Mouse (Mus musculus): Measurements from ENCODE around the gene Klrg2. TPM values are rescaled to one million over a fixed set of nuclear protein-coding genes. Genes with fewer than 3 reads are reported as not detected.

Klrg2 gene
- polyA plus RNA-seq, 1 experiment from 2014 or later: 0.09 TPM

- Histone ChIP-seq H3K27ac (ENCODE audit: low read length) (no peak overlapping the region), H3K4me3 (ENCODE audit: low read length) (peak overlapping the region; percentile 62), H3K9me3 (ENCODE audit: control insufficient read depth, low read length) (no peaks in the 10 kb centered on the region), H3K4me1 (replicated peaks; ENCODE audit: control insufficient read depth, insufficient read depth, low read length) (peaks cover 15% of the 10 kb centered on the region), H3K9ac (ENCODE audit: low read length) (peak overlapping the region; percentile 63), H3K36me3 (ENCODE audit: control insufficient read depth, insufficient read depth, low read length) (no peaks in the 10 kb centered on the region), H3K4me2 (ENCODE audit: low read depth, low read length) (peak overlapping the region; percentile 100), H3K27me3 (ENCODE audit: control insufficient read depth, insufficient read depth, low read depth, low read length) (peaks cover 68% of the 10 kb centered on the region)
- ATAC-seq (ENCODE audit: low read depth): peak; percentile 80
- WGBS: 1% methylated on average over 72 of the region's 72 CpGs
Observed at GRCm38 (mm10) chr6:38635941-38636851, 846 bp downstream of the Klrg2 start.

- Histone ChIP-seq H3K9ac (ENCODE audit: low read length) (no peak overlapping the region), H3K9me3 (ENCODE audit: control insufficient read depth, low read length) (no peaks in the 10 kb centered on the region), H3K4me1 (replicated peaks; ENCODE audit: control insufficient read depth, insufficient read depth, low read length) (peaks cover 15% of the 10 kb centered on the region), H3K27me3 (ENCODE audit: control insufficient read depth, insufficient read depth, low read depth, low read length) (peaks cover 50% of the 10 kb centered on the region), H3K4me2 (ENCODE audit: low read depth, low read length) (no peak overlapping the region), H3K36me3 (ENCODE audit: control insufficient read depth, insufficient read depth, low read length) (no peaks in the 10 kb centered on the region), H3K4me3 (ENCODE audit: low read length) (no peak overlapping the region), H3K27ac (ENCODE audit: low read length) (no peak overlapping the region)
- WGBS: 79% methylated on average over 8 of the region's 8 CpGs
- no peak for ATAC-seq (ENCODE audit: low read depth)
Observed at GRCm38 (mm10) chr6:38634461-38634860, 2.6 kb downstream of the Klrg2 start.

GRCm38 (mm10) chr6:38632826-38633225 is 4.2 kb downstream of the Klrg2 start:
- 95% methylated on average over 2 of the region's 2 CpGs for WGBS

GRCm38 (mm10) chr6:38629556-38629955 is 7.5 kb downstream of the Klrg2 start:
- ATAC-seq (ENCODE audit: low read depth): no peak
- H3K4me3 ChIP-seq (ENCODE audit: low read length): no peak overlapping the region
- no peaks in the 10 kb centered on the region for H3K36me3 ChIP-seq (ENCODE audit: control insufficient read depth, insufficient read depth, low read length)
- H3K27me3 ChIP-seq (ENCODE audit: control insufficient read depth, insufficient read depth, low read depth, low read length): peaks cover 8% of the 10 kb centered on the region
- H3K9ac ChIP-seq (ENCODE audit: low read length): no peak overlapping the region
- no peaks in the 10 kb centered on the region for H3K9me3 ChIP-seq (ENCODE audit: control insufficient read depth, low read length)
- H3K27ac ChIP-seq (ENCODE audit: low read length): no peak overlapping the region
- H3K4me1 ChIP-seq (replicated peaks; ENCODE audit: control insufficient read depth, insufficient read depth, low read length): no peaks in the 10 kb centered on the region
- no peak overlapping the region for H3K4me2 ChIP-seq (ENCODE audit: low read depth, low read length)
- WGBS: 84% methylated on average over 1 of the region's 1 CpGs

More at GRCm38 (mm10) chr6:38632826-38633225, 4.2 kb downstream of the Klrg2 start:
- Histone ChIP-seq H3K27me3 (ENCODE audit: control insufficient read depth, insufficient read depth, low read depth, low read length) (peaks cover 37% of the 10 kb centered on the region), H3K4me2 (ENCODE audit: low read depth, low read length) (no peak overlapping the region), H3K9ac (ENCODE audit: low read length) (no peak overlapping the region), H3K9me3 (ENCODE audit: control insufficient read depth, low read length) (no peaks in the 10 kb centered on the region), H3K4me3 (ENCODE audit: low read length) (no peak overlapping the region), H3K36me3 (ENCODE audit: control insufficient read depth, insufficient read depth, low read length) (no peaks in the 10 kb centered on the region), H3K27ac (ENCODE audit: low read length) (no peak overlapping the region), H3K4me1 (replicated peaks; ENCODE audit: control insufficient read depth, insufficient read depth, low read length) (peaks cover 15% of the 10 kb centered on the region)
- no peak for ATAC-seq (ENCODE audit: low read depth)

- Histone ChIP-seq H3K9me3 (ENCODE audit: control insufficient read depth, low read length) (no peaks in the 10 kb centered on the region), H3K27ac (ENCODE audit: low read length) (no peak overlapping the region), H3K36me3 (ENCODE audit: control insufficient read depth, insufficient read depth, low read length) (no peaks in the 10 kb centered on the region), H3K4me3 (ENCODE audit: low read length) (no peak overlapping the region), H3K27me3 (ENCODE audit: control insufficient read depth, insufficient read depth, low read depth, low read length) (no peaks in the 10 kb centered on the region), H3K9ac (ENCODE audit: low read length) (no peak overlapping the region), H3K4me1 (replicated peaks; ENCODE audit: control insufficient read depth, insufficient read depth, low read length) (no peaks in the 10 kb centered on the region), H3K4me2 (ENCODE audit: low read depth, low read length) (no peak overlapping the region)
- 70% methylated on average over 4 of the region's 4 CpGs for WGBS
- ATAC-seq (ENCODE audit: low read depth): no peak
Observed at GRCm38 (mm10) chr6:38627486-38627885, 9.6 kb downstream of the Klrg2 start.

- H3K9me3 ChIP-seq (ENCODE audit: control insufficient read depth, low read length): no peaks in the 10 kb centered on the region
- no peaks in the 10 kb centered on the region for H3K27me3 ChIP-seq (ENCODE audit: control insufficient read depth, insufficient read depth, low read depth, low read length)
- ATAC-seq (ENCODE audit: low read depth): no peak
- no peak overlapping the region for H3K4me3 ChIP-seq (ENCODE audit: low read length)
- WGBS: 94% methylated on average over 4 of the region's 4 CpGs
- no peak overlapping the region for H3K27ac ChIP-seq (ENCODE audit: low read length)
- no peaks in the 10 kb centered on the region for H3K36me3 ChIP-seq (ENCODE audit: control insufficient read depth, insufficient read depth, low read length)
- no peak overlapping the region for H3K9ac ChIP-seq (ENCODE audit: low read length)
- no peaks in the 10 kb centered on the region for H3K4me1 ChIP-seq (replicated peaks; ENCODE audit: control insufficient read depth, insufficient read depth, low read length)
- no peak overlapping the region for H3K4me2 ChIP-seq (ENCODE audit: low read depth, low read length)
Observed at GRCm38 (mm10) chr6:38627081-38627480, 10.0 kb downstream of the Klrg2 start.

- Histone ChIP-seq H3K36me3 (ENCODE audit: control insufficient read depth, insufficient read depth, low read length) (no peaks in the 10 kb centered on the region), H3K9ac (ENCODE audit: low read length) (no peak overlapping the region), H3K4me1 (replicated peaks; ENCODE audit: control insufficient read depth, insufficient read depth, low read length) (no peaks in the 10 kb centered on the region), H3K9me3 (ENCODE audit: control insufficient read depth, low read length) (no peaks in the 10 kb centered on the region), H3K4me2 (ENCODE audit: low read depth, low read length) (no peak overlapping the region), H3K27ac (ENCODE audit: low read length) (no peak overlapping the region), H3K4me3 (ENCODE audit: low read length) (no peak overlapping the region), H3K27me3 (ENCODE audit: control insufficient read depth, insufficient read depth, low read depth, low read length) (no peaks in the 10 kb centered on the region)
- WGBS: 95% methylated on average over 5 of the region's 5 CpGs
- ATAC-seq (ENCODE audit: low read depth): no peak
Observed at GRCm38 (mm10) chr6:38626086-38626485, 11.0 kb downstream of the Klrg2 start.

GRCm38 (mm10) chr6:38624439-38624838 is 12.6 kb downstream of the Klrg2 start:
- Histone ChIP-seq H3K4me3 (ENCODE audit: low read length) (no peak overlapping the region), H3K36me3 (ENCODE audit: control insufficient read depth, insufficient read depth, low read length) (peaks cover 5% of the 10 kb centered on the region), H3K4me2 (ENCODE audit: low read depth, low read length) (no peak overlapping the region), H3K27ac (ENCODE audit: low read length) (no peak overlapping the region), H3K4me1 (replicated peaks; ENCODE audit: control insufficient read depth, insufficient read depth, low read length) (no peaks in the 10 kb centered on the region), H3K9me3 (ENCODE audit: control insufficient read depth, low read length) (no peaks in the 10 kb centered on the region), H3K9ac (ENCODE audit: low read length) (no peak overlapping the region), H3K27me3 (ENCODE audit: control insufficient read depth, insufficient read depth, low read depth, low read length) (no peaks in the 10 kb centered on the region)
- 46% methylated on average over 1 of the region's 1 CpGs for whole genome bisulfite sequencing
- no peak for ATAC-seq (ENCODE audit: low read depth)

- no peaks in the 10 kb centered on the region for H3K4me1 ChIP-seq (replicated peaks; ENCODE audit: control insufficient read depth, insufficient read depth, low read length)
- no peak overlapping the region for H3K27ac ChIP-seq (ENCODE audit: low read length)
- ATAC-seq (ENCODE audit: low read depth): no peak
- H3K27me3 ChIP-seq (ENCODE audit: control insufficient read depth, insufficient read depth, low read depth, low read length): no peaks in the 10 kb centered on the region
- H3K9me3 ChIP-seq (ENCODE audit: control insufficient read depth, low read length): 0 out of 2 replicates have a peak, but pooled peaks cover 2% of the 10 kb centered on the region
- H3K4me2 ChIP-seq (ENCODE audit: low read depth, low read length): no peak overlapping the region
- H3K36me3 ChIP-seq (ENCODE audit: control insufficient read depth, insufficient read depth, low read length): peaks cover 10% of the 10 kb centered on the region
- H3K9ac ChIP-seq (ENCODE audit: low read length): no peak overlapping the region
- WGBS: 50% methylated on average over 2 of the region's 2 CpGs
- no peak overlapping the region for H3K4me3 ChIP-seq (ENCODE audit: low read length)
Observed at GRCm38 (mm10) chr6:38623457-38623856, 13.6 kb downstream of the Klrg2 start.

Measured in lung, embryonic 16.5 days (tissue).